Comparison of ENCODE assay signal across 17 mouse cellular contexts in genomic region chr8:31628146-31628545, GRCm38 (mm10).
DNase-seq lines count a peak whose midpoint lies in the region; ATAC-seq and TF ChIP-seq lines count a peak whose summit lies in the region.
"Had no signal": no experiment of that assay in that cellular context is flagged by ENCODE, and none has a peak within 500 bp of the region (broad histone marks: within the 10 kb centered on the region; RNA-seq: fewer than 3 reads in every experiment).

No protein-coding gene starts in this region.

- no peak for TF ChIP-seq CTCF in midbrain, postnatal 0 days (IDR thresholded peaks at IDR 0.05)

- ATAC-seq in hindbrain, embryonic 11.5 days (ENCODE audit: low FRiP score) = peak; percentile 47
- no peak for ATAC-seq in hindbrain, embryonic 16.5 days
- peak; percentile 47; the same call in 1 of the 2 replicates for ATAC-seq in embryonic facial prominence, embryonic 14.5 days (ENCODE audit: low read depth)
- ATAC-seq in midbrain, postnatal 0 days (ENCODE audit: low FRiP score) = peak; percentile 58; the same call in 1 of the 2 replicates
- no peak for ATAC-seq in megakaryocyte, adult 5-6 weeks (ENCODE audit: poor library complexity, severe bottlenecking)
- ATAC-seq: forebrain, embryonic 16.5 days had no signal

- WGBS in hindbrain, embryonic 11.5 days = 80% methylated on average over 2 of the region's 2 CpGs
- WGBS in hindbrain, embryonic 16.5 days = 84% methylated on average over 2 of the region's 2 CpGs
- WGBS in embryonic facial prominence, embryonic 14.5 days = 75% methylated on average over 2 of the region's 2 CpGs
- WGBS in midbrain, postnatal 0 days = 84% methylated on average over 2 of the region's 2 CpGs

- DNase-seq in hindbrain, embryonic 11.5 days (ENCODE audit: low spot score) = peak; percentile 1
- DNase-seq in right cerebral cortex, adult 18-20 months = peak; percentile 0
- DNase-seq in right cerebral cortex, postnatal 36 days (ENCODE audit: low spot score in 2 of 2) = no peak
- peak; percentile 19 for DNase-seq in embryonic facial prominence, embryonic 14.5 days (ENCODE audit: low spot score)
- DNase-seq in midbrain, postnatal 0 days (ENCODE audit: low spot score) = no peak
- no peak for DNase-seq in lung, postnatal 10 days
- DNase-seq: cerebellum, adult 11-12 months; kidney, adult 18-20 months; kidney, postnatal 14 days; layer of hippocampus, adult 9-11 months; thymus, postnatal 36 days had no signal

- H3K27ac ChIP-seq in hindbrain, embryonic 11.5 days (ENCODE audit: low read depth, low read length) = no peak overlapping the region
- no peak overlapping the region for H3K27ac ChIP-seq in hindbrain, embryonic 16.5 days (ENCODE audit: low read depth, low read length)
- no peak overlapping the region for H3K27ac ChIP-seq in embryonic facial prominence, embryonic 14.5 days (replicated peaks; ENCODE audit: low read depth, low read length)
- no peak overlapping the region; the same call in 1 of the 2 replicates for H3K27ac ChIP-seq in midbrain, postnatal 0 days (ENCODE audit: low read depth, low read length)
- H3K27ac ChIP-seq: neural tube, embryonic 12.5 days had no signal

- no peak overlapping the region for H3K4me2 ChIP-seq in hindbrain, embryonic 11.5 days (replicated peaks; ENCODE audit: low read depth, low read length)
- no peak overlapping the region for H3K4me2 ChIP-seq in hindbrain, embryonic 16.5 days (ENCODE audit: low read length)
- H3K4me2 ChIP-seq in embryonic facial prominence, embryonic 14.5 days (ENCODE audit: low read depth, low read length) = no peak overlapping the region
- no peak overlapping the region for H3K4me2 ChIP-seq in midbrain, postnatal 0 days (ENCODE audit: low read depth, low read length, poor library complexity, severe bottlenecking)
- H3K4me2 ChIP-seq: liver, embryonic 11.5 days; neural tube, embryonic 12.5 days had no signal

- no peak overlapping the region for H3K4me3 ChIP-seq in hindbrain, embryonic 11.5 days (ENCODE audit: low read depth, low read length)
- H3K4me3 ChIP-seq in hindbrain, embryonic 16.5 days (ENCODE audit: low read length) = no peak overlapping the region
- no peak overlapping the region for H3K4me3 ChIP-seq in embryonic facial prominence, embryonic 14.5 days (ENCODE audit: low read depth, low read length)
- H3K4me3 ChIP-seq in midbrain, postnatal 0 days (ENCODE audit: low read depth, low read length) = no peak overlapping the region
- H3K4me3 ChIP-seq: erythroblast, embryonic 14.5 days; neural tube, embryonic 12.5 days had no signal

- no peak overlapping the region for H3K9ac ChIP-seq in hindbrain, embryonic 11.5 days (ENCODE audit: low read depth, low read length)
- no peak overlapping the region for H3K9ac ChIP-seq in hindbrain, embryonic 16.5 days (ENCODE audit: low read depth, low read length)
- no peak overlapping the region for H3K9ac ChIP-seq in embryonic facial prominence, embryonic 14.5 days (ENCODE audit: low read depth, low read length)
- H3K9ac ChIP-seq in midbrain, postnatal 0 days (replicated peaks; ENCODE audit: low read length, poor library complexity, severe bottlenecking) = no peak overlapping the region
- H3K9ac ChIP-seq: neural tube, embryonic 12.5 days had no signal

- H3K36me3 ChIP-seq in hindbrain, embryonic 11.5 days (ENCODE audit: control insufficient read depth, insufficient read depth, low read length) = no peaks in the 10 kb centered on the region
- H3K36me3 ChIP-seq in hindbrain, embryonic 16.5 days (ENCODE audit: control insufficient read depth, insufficient read depth, low read length) = no peaks in the 10 kb centered on the region
- H3K36me3 ChIP-seq in embryonic facial prominence, embryonic 14.5 days (ENCODE audit: control insufficient read depth, insufficient read depth, low read length) = no peaks in the 10 kb centered on the region
- H3K36me3 ChIP-seq in midbrain, postnatal 0 days (ENCODE audit: insufficient read depth, low read length) = no peaks in the 10 kb centered on the region
- H3K36me3 ChIP-seq: neural tube, embryonic 12.5 days had no signal

- no peaks in the 10 kb centered on the region for H3K27me3 ChIP-seq in hindbrain, embryonic 11.5 days (ENCODE audit: control insufficient read depth, insufficient read depth, low read length)
- H3K27me3 ChIP-seq in hindbrain, embryonic 16.5 days (replicated peaks; ENCODE audit: control insufficient read depth, insufficient read depth, low read length) = no peaks in the 10 kb centered on the region
- H3K27me3 ChIP-seq in embryonic facial prominence, embryonic 14.5 days (replicated peaks; ENCODE audit: control insufficient read depth, insufficient read depth, low read length) = no peaks in the 10 kb centered on the region
- no peaks in the 10 kb centered on the region for H3K27me3 ChIP-seq in midbrain, postnatal 0 days (ENCODE audit: insufficient read depth, low read length)
- H3K27me3 ChIP-seq: neural tube, embryonic 12.5 days had no signal

- H3K4me1 ChIP-seq in hindbrain, embryonic 11.5 days (replicated peaks; ENCODE audit: control insufficient read depth, insufficient read depth, low read length) = no peaks in the 10 kb centered on the region
- no peaks in the 10 kb centered on the region for H3K4me1 ChIP-seq in hindbrain, embryonic 16.5 days (ENCODE audit: control insufficient read depth, insufficient read depth, low read depth, low read length)
- no peaks in the 10 kb centered on the region for H3K4me1 ChIP-seq in embryonic facial prominence, embryonic 14.5 days (ENCODE audit: control insufficient read depth, insufficient read depth, low read length)
- no peaks in the 10 kb centered on the region for H3K4me1 ChIP-seq in midbrain, postnatal 0 days (ENCODE audit: insufficient read depth, low read length)
- H3K4me1 ChIP-seq: neural tube, embryonic 12.5 days had no signal

- no peaks in the 10 kb centered on the region for H3K9me3 ChIP-seq in hindbrain, embryonic 11.5 days (ENCODE audit: control insufficient read depth, low read length)
- H3K9me3 ChIP-seq in hindbrain, embryonic 16.5 days (ENCODE audit: control insufficient read depth, low read length) = no peaks in the 10 kb centered on the region
- H3K9me3 ChIP-seq in embryonic facial prominence, embryonic 14.5 days (ENCODE audit: control insufficient read depth, low read length) = no peaks in the 10 kb centered on the region
- H3K9me3 ChIP-seq in midbrain, postnatal 0 days (ENCODE audit: low read length) = no peaks in the 10 kb centered on the region
- H3K9me3 ChIP-seq: neural tube, embryonic 12.5 days had no signal

Comparison
In these comparisons a context has a peak if more than half of its experiments do, and no peak if none do; other contexts are left out.
1. ATAC-seq: peak in hindbrain, embryonic 11.5 days (single experiment), embryonic facial prominence, embryonic 14.5 days (single experiment) and midbrain, postnatal 0 days (single experiment); none in hindbrain, embryonic 16.5 days (single experiment) and megakaryocyte, adult 5-6 weeks (single experiment).
2. DNase-seq: peak in hindbrain, embryonic 11.5 days (single experiment), right cerebral cortex, adult 18-20 months (single experiment) and embryonic facial prominence, embryonic 14.5 days (single experiment); none in right cerebral cortex, postnatal 36 days (0 of 2), midbrain, postnatal 0 days (single experiment) and lung, postnatal 10 days (single experiment).